Mouse (Mus musculus): ENCODE data around the gene Hesx1. TPM values are rescaled to one million over a fixed set of nuclear protein-coding genes. Genes with fewer than 3 reads are reported as not detected.

Gene Hesx1
- polyA plus RNA-seq (2012; rRNA removed; ENCODE audit: low replicate concordance), result 0.17 and 0.37 TPM in 2 replicates

GRCm38 (mm10) chr14:26994211-26994741, at the start of gene Hesx1:
Hesx1 (plus strand) TSS chr14:26994416.

GRCm38 (mm10) chr14:26971106-26971789, 23.0 kb upstream of the Hesx1 start, which contains the start of gene Appl1:
Appl1 (minus strand) TSS chr14:26971232.

GRCm38 (mm10) chr14:27038783-27039182, 44.6 kb downstream of the Hesx1 start, which contains the start of gene Il17rd:
Il17rd (plus strand) TSS chr14:27038941.

Other genes starting within 250 kb of the Hesx1 start
- not detected in 2 replicates for gene Asb14, start 99.9 kb upstream of the Hesx1 start, polyA plus RNA-seq (2012; rRNA removed; ENCODE audit: low replicate concordance)
- gene Appl1, start 23.2 kb upstream of the Hesx1 start, polyA plus RNA-seq (2012; rRNA removed; ENCODE audit: low replicate concordance), result 5.6 and 10.7 TPM in 2 replicates
- 5.5 and 12.9 TPM in 2 replicates for gene Il17rd, start 44.5 kb downstream of the Hesx1 start, polyA plus RNA-seq (2012; rRNA removed; ENCODE audit: low replicate concordance)
- gene Arhgef3, start 120.5 kb downstream of the Hesx1 start, polyA plus RNA-seq (2012; rRNA removed; ENCODE audit: low replicate concordance), result 20.3 and 22.7 TPM in 2 replicates